Mouse (Mus musculus): ENCODE data around the gene Psmc2. TPM values are rescaled to one million over a fixed set of nuclear protein-coding genes. Genes with fewer than 3 reads are reported as not detected.

Gene Psmc2
- polyA plus RNA-seq, 1 experiment from 2014 or later: 169 TPM

DNA sequence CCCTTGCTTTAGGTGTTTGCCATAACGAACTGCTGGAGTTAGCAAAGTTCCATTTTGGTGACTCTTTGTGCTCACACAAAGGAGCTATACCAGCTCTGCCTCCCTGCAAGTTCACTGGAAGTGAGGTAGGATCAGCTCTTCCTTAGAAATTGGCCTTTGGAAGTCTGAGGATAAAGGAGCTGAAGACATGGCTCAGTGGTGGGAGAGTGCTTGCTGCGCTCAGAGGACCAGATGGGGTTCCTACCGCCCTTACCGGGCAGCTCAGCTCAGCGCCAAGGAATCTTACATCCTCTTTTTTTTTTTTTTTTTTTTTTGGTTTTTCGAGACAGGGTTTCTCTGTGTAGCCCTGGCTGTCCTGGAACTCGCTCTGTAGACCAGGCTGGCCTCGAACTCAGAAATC lies 39.1 kb upstream of the Psmc2 start:
- no peak overlapping the region for H3K27ac ChIP-seq (ENCODE audit: low read length)
- no peak overlapping the region for H3K4me2 ChIP-seq (ENCODE audit: low read depth, low read length)
- 98% methylated on average over 6 of the region's 8 CpGs for WGBS
- ATAC-seq (ENCODE audit: low read depth): no peak
- no peaks in the 10 kb centered on the region for H3K4me1 ChIP-seq (replicated peaks; ENCODE audit: control insufficient read depth, insufficient read depth, low read length)
- H3K36me3 ChIP-seq (ENCODE audit: control insufficient read depth, insufficient read depth, low read length): peaks cover 64% of the 10 kb centered on the region
- no peak overlapping the region for H3K4me3 ChIP-seq (ENCODE audit: low read length)
- H3K9ac ChIP-seq (ENCODE audit: low read length): no peak overlapping the region
- no peaks in the 10 kb centered on the region for H3K27me3 ChIP-seq (ENCODE audit: control insufficient read depth, insufficient read depth, low read depth, low read length)
- H3K9me3 ChIP-seq (ENCODE audit: control insufficient read depth, low read length): no peaks in the 10 kb centered on the region

DNA sequence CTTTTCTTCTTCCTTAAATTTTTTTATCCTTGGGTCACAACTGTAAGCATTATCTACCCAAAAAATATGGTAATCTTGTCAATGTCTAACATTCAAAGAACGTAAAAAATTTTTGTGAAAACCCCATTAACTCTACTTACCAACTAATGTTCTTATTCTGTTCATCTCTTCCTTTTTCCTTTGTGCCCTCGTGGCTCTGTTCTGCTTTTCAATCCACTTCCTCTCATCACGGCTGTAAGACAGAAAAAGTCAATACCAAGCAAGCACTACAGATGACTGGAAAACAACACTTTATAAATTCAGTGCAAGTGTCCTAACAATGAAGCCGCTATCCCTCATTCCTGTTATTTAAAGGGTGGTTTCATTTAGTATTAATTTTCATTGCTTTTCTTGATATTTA lies 16.6 kb upstream of the Psmc2 start:
- no peak overlapping the region for H3K27ac ChIP-seq (ENCODE audit: low read length)
- H3K9me3 ChIP-seq (ENCODE audit: control insufficient read depth, low read length): no peaks in the 10 kb centered on the region
- H3K4me3 ChIP-seq (ENCODE audit: low read length): no peak overlapping the region
- no peaks in the 10 kb centered on the region for H3K4me1 ChIP-seq (replicated peaks; ENCODE audit: control insufficient read depth, insufficient read depth, low read length)
- H3K4me2 ChIP-seq (ENCODE audit: low read depth, low read length): no peak overlapping the region
- no peak for ATAC-seq (ENCODE audit: low read depth)
- no peak overlapping the region for H3K9ac ChIP-seq (ENCODE audit: low read length)
- H3K27me3 ChIP-seq (ENCODE audit: control insufficient read depth, insufficient read depth, low read depth, low read length): no peaks in the 10 kb centered on the region
- H3K36me3 ChIP-seq (ENCODE audit: control insufficient read depth, insufficient read depth, low read length): peaks cover 47% of the 10 kb centered on the region
- WGBS: 82% methylated on average over 4 of the region's 4 CpGs

DNA sequence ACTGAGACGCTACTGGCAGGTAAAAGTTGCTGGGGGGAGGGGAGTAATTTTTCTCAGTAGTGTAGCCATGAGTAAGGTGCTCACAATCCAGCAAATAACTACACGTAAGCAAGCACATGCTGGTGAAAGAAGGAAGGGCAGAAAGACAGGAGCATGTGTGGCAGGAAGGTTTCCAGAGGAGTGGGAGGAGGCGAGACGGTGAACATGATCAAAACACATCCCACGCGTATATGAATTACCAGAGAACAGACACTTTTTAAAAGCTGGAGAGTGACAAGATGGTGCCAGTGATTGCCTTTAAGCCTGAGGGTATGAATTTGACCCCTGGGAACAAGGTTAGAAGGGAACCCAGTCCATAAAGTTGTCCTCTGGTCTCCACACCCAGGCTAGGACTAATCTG lies 15.2 kb upstream of the Psmc2 start:
- no peaks in the 10 kb centered on the region for H3K27me3 ChIP-seq (ENCODE audit: control insufficient read depth, insufficient read depth, low read depth, low read length)
- no peak overlapping the region for H3K9ac ChIP-seq (ENCODE audit: low read length)
- H3K4me3 ChIP-seq (ENCODE audit: low read length): no peak overlapping the region
- no peaks in the 10 kb centered on the region for H3K9me3 ChIP-seq (ENCODE audit: control insufficient read depth, low read length)
- H3K27ac ChIP-seq (ENCODE audit: low read length): no peak overlapping the region
- no peaks in the 10 kb centered on the region for H3K4me1 ChIP-seq (replicated peaks; ENCODE audit: control insufficient read depth, insufficient read depth, low read length)
- H3K4me2 ChIP-seq (ENCODE audit: low read depth, low read length): no peak overlapping the region
- peaks cover 38% of the 10 kb centered on the region for H3K36me3 ChIP-seq (ENCODE audit: control insufficient read depth, insufficient read depth, low read length)
- ATAC-seq (ENCODE audit: low read depth): no peak
- 89% methylated on average over 6 of the region's 6 CpGs for WGBS

DNA sequence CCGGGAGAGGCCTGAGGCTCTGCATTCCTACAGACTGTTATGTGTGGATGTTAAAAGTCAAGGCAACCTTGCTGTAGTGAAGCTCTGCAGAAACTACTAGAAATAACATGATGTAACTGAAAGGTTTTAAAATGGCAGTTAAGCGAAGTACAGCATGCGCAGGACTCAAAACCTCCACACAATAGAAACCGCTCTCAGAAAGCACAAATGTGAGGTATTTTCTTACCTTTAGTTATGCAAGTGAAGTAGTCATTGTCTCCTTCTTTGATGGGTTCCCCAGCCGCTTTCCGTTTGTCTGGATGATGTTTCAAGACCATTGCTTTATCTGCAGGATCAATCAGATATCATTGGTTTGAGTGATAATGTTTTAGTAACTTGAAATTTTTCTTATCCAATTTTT lies 8.6 kb upstream of the Psmc2 start:
- 92% methylated on average over 6 of the region's 6 CpGs for WGBS
- ATAC-seq (ENCODE audit: low read depth): no peak
- no peak overlapping the region for H3K9ac ChIP-seq (ENCODE audit: low read length)
- no peaks in the 10 kb centered on the region for H3K9me3 ChIP-seq (ENCODE audit: control insufficient read depth, low read length)
- no peaks in the 10 kb centered on the region for H3K27me3 ChIP-seq (ENCODE audit: control insufficient read depth, insufficient read depth, low read depth, low read length)
- H3K4me3 ChIP-seq (ENCODE audit: low read length): no peak overlapping the region
- H3K36me3 ChIP-seq (ENCODE audit: control insufficient read depth, insufficient read depth, low read length): peaks cover 27% of the 10 kb centered on the region
- H3K4me2 ChIP-seq (ENCODE audit: low read depth, low read length): no peak overlapping the region
- no peak overlapping the region for H3K27ac ChIP-seq (ENCODE audit: low read length)
- no peaks in the 10 kb centered on the region for H3K4me1 ChIP-seq (replicated peaks; ENCODE audit: control insufficient read depth, insufficient read depth, low read length)

DNA sequence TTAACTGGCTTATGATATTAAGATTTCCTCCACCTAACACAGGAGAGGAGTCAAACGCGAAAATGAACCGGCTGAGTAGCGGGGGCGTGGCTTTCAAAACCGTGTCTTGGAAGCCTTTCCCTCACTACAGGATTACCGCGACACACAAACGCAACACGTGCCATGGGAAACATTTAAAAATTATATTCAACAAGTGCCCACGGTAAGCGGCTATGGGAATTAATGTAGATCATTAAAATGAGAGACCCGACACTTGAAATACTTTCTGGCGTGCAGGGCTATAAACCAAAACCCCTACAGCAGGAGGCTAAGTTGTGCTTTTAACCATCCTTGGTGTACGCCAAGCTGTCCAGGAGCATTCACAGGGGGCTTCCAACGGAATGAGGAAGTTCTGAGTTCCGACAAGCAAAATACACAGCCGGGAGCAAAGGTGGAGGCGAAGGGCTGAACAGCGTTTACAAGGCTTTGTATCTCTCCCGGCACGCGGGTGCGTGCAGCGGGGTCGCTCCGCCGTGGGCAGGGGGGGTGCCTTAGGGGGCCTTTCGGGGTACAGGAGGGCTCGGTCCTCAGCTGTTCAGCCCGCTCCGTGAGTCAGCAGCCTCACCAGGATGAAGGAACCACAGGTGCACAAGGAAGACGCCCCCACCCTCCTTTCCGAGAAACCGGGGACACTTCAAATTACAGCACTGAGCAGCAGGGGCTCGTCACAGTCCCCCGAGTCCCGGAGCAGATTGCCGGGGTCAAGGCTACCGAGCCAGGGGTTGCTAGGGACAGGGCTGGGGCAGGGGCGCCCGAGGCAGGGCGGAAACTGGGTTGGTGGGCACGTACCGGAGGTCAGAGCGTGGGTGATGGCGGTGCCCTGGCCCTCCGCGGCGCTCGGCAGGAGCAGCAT lies 676 bp upstream of the Psmc2 start:
- H3K27ac ChIP-seq (ENCODE audit: low read length): peak overlapping the region; percentile 50
- H3K9ac ChIP-seq (ENCODE audit: low read length): peak overlapping the region; percentile 83
- no peaks in the 10 kb centered on the region for H3K9me3 ChIP-seq (ENCODE audit: control insufficient read depth, low read length)
- no peaks in the 10 kb centered on the region for H3K27me3 ChIP-seq (ENCODE audit: control insufficient read depth, insufficient read depth, low read depth, low read length)
- under 1% methylated on average over 50 of the region's 51 CpGs for WGBS
- H3K36me3 ChIP-seq (ENCODE audit: control insufficient read depth, insufficient read depth, low read length): peaks cover 25% of the 10 kb centered on the region
- peak overlapping the region; percentile 98 for H3K4me3 ChIP-seq (ENCODE audit: low read length)
- peaks cover 12% of the 10 kb centered on the region for H3K4me1 ChIP-seq (replicated peaks; ENCODE audit: control insufficient read depth, insufficient read depth, low read length)
- peak overlapping the region; percentile 95 for H3K4me2 ChIP-seq (ENCODE audit: low read depth, low read length)
- peak; percentile 72 for ATAC-seq (ENCODE audit: low read depth)

DNA sequence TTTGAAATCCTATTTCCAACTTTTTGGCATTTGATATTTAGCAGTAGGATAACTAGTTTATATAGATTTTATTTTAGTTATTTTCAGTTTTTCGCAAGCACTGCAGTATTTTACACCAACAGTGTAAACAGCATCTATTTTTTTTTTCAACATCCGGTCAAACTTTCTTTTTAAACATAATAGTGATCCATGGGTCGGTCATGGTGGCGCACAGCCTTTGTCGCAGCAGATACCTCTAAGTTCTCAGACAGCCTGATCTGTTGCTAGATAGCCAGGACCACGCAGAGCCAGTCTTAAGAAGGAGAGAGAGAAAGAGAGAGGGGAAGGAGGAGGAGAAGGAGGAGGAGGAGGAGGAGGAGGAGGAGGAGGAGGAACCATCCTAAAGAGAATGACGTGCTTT lies 693 bp downstream of the Psmc2 start:
- 83% methylated on average over 6 of the region's 7 CpGs for WGBS
- no peak for ATAC-seq (ENCODE audit: low read depth)
- peak overlapping the region; percentile 71; the same call in 1 of the 2 replicates for H3K4me2 ChIP-seq (ENCODE audit: low read depth, low read length)
- no peak overlapping the region for H3K4me3 ChIP-seq (ENCODE audit: low read length)
- H3K9ac ChIP-seq (ENCODE audit: low read length): no peak overlapping the region
- no peaks in the 10 kb centered on the region for H3K27me3 ChIP-seq (ENCODE audit: control insufficient read depth, insufficient read depth, low read depth, low read length)
- no peak overlapping the region for H3K27ac ChIP-seq (ENCODE audit: low read length)
- peaks cover 18% of the 10 kb centered on the region for H3K36me3 ChIP-seq (ENCODE audit: control insufficient read depth, insufficient read depth, low read length)
- no peaks in the 10 kb centered on the region for H3K9me3 ChIP-seq (ENCODE audit: control insufficient read depth, low read length)
- H3K4me1 ChIP-seq (replicated peaks; ENCODE audit: control insufficient read depth, insufficient read depth, low read length): peaks cover 12% of the 10 kb centered on the region

DNA sequence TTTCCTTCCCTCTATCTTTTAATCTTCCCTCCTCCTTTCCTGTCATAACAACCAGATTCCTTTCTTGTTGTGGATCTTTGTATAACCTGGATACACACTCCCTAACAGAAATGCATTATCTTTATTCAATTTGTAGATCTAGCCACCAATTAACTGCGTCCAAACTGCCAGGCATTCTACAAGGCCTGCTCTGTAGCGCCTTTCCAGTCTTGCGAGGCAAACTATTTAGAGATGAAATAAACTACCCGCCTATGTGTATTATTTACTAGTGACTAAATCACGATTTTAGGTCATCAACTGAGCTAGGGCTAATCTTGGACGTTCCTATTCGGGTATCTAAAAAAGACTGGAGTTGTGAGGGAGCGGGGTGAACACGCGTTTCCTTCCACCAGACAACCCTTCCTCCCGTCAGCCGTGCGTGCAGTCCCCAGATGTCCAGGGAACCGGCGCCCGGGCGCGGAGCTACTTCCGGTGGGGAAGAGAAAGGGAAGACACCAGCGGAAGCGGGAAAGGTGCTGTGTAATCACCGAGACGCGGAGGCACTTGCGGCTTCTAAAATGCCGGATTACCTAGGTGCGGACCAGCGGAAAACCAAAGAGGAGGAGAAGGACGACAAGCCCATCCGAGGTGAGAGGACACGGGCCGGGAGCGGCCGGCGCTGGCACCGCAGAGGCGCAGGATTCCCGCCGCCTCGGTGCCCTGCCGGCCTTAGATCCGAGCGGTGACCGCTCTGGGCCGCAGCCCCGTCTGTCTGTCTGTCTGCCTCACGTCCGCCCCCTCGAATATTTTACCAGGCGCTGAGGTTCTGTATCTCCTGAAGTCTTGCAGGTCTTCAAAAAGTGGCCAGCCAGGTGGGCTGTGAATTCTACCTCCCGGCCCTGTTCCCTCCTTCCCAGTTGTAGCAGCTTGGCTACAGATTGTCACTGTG lies 1.4 kb downstream of the Psmc2 start:
- H3K4me1 ChIP-seq (replicated peaks; ENCODE audit: control insufficient read depth, insufficient read depth, low read length): peaks cover 12% of the 10 kb centered on the region
- 1% methylated on average over 51 of the region's 51 CpGs for WGBS
- H3K9ac ChIP-seq (ENCODE audit: low read length): peak overlapping the region; percentile 94
- H3K27me3 ChIP-seq (ENCODE audit: control insufficient read depth, insufficient read depth, low read depth, low read length): no peaks in the 10 kb centered on the region
- peak overlapping the region; percentile 71 for H3K4me2 ChIP-seq (ENCODE audit: low read depth, low read length)
- peaks cover 14% of the 10 kb centered on the region for H3K36me3 ChIP-seq (ENCODE audit: control insufficient read depth, insufficient read depth, low read length)
- H3K9me3 ChIP-seq (ENCODE audit: control insufficient read depth, low read length): no peaks in the 10 kb centered on the region
- ATAC-seq (ENCODE audit: low read depth): peak; percentile 87
- peak overlapping the region; percentile 83 for H3K27ac ChIP-seq (ENCODE audit: low read length)
- H3K4me3 ChIP-seq (ENCODE audit: low read length): peak overlapping the region; percentile 96

DNA sequence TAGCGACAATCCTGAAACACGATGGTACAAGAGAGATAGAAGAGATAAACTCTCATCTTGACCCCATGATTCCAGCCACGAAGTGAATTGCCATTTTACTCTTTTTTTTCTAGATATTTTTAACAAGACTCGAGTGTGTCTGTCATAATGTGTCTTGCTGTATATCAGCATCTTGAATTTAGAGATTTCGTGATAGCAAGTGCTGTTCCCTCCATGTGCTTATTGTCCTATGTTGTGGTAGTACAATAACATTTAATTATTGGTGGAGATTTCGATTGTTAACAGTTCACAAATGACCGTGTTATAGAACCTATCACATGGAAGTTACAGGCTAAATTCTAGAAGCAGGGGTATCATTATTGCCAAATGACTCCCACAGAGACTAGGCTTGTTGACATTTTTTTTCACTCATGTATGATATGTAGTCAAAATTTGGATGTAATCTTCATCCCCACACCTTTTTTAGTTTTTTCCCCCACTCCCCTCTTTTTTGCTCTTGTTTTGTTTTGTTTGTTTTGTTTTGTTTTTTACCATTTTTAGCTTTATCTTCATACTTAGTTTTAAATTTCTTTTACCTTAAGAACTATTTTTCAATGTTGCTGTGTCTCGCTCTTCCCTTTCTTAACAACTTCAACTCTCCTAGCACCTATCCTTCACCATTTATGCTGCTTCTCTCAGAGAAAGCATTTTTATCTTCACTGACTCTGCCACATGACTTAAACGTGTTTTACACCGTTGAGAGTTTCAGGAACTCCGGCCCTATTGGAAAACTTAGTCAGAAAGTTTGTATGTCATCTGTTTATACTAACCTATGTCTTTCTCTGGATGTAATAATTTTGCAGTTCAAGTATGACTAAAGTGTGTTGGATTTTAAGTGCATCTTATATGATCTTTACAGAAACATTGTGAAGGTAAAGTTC lies 2.4 kb downstream of the Psmc2 start:
- H3K9me3 ChIP-seq (ENCODE audit: control insufficient read depth, low read length): no peaks in the 10 kb centered on the region

More for the DNA sequence above, 2.4 kb downstream of the Psmc2 start:
- peak overlapping the region; percentile 71 for H3K4me2 ChIP-seq (ENCODE audit: low read depth, low read length)
- peak overlapping the region; percentile 96 for H3K4me3 ChIP-seq (ENCODE audit: low read length)
- 31% methylated on average over 11 of the region's 11 CpGs for WGBS
- H3K27me3 ChIP-seq (ENCODE audit: control insufficient read depth, insufficient read depth, low read depth, low read length): no peaks in the 10 kb centered on the region
- H3K36me3 ChIP-seq (ENCODE audit: control insufficient read depth, insufficient read depth, low read length): peaks cover 6% of the 10 kb centered on the region
- no peak for ATAC-seq (ENCODE audit: low read depth)
- H3K9ac ChIP-seq (ENCODE audit: low read length): peak overlapping the region; percentile 94
- no peak overlapping the region for H3K27ac ChIP-seq (ENCODE audit: low read length)
- H3K4me1 ChIP-seq (replicated peaks; ENCODE audit: control insufficient read depth, insufficient read depth, low read length): peaks cover 12% of the 10 kb centered on the region
